Mouse (Mus musculus): ENCODE results near the gene Gyg. TPM values are rescaled to one million over a fixed set of nuclear protein-coding genes. Genes with fewer than 3 reads are reported as not detected.

Gyg gene
- 21.6 and 24.6 TPM in 2 replicates for polyA plus RNA-seq (2012; rRNA removed)

- H3K36me3 ChIP-seq (ENCODE audit: control insufficient read depth, insufficient read depth, low read length), result no peaks in the 10 kb centered on the region; the same call in none of the 2 replicates
- under 1% methylated on average over 73 of the region's 73 CpGs for WGBS
- TF ChIP-seq CTCF (IDR thresholded peaks at IDR 0.05; ENCODE audit: borderline replicate concordance, control insufficient read depth, extremely low read depth, insufficient read depth, low read length, poor library complexity) (peak; percentile 52; the same call in 1 of the 2 replicates), POLR2A (IDR thresholded peaks at IDR 0.05; ENCODE audit: control insufficient read depth, extremely low read depth, insufficient read depth, low read length, poor library complexity) (peak; percentile 31; the same call in 1 of the 2 replicates)
- 0 out of 2 replicates have a peak, but pooled peaks cover 2% of the 10 kb centered on the region for H3K4me1 ChIP-seq (replicated peaks; ENCODE audit: control insufficient read depth, insufficient read depth, low read length)
- DNase-seq, result peak; percentile 79
- peak within 1 kb of the TSS; percentile 40 for H3K27ac ChIP-seq (ENCODE audit: control insufficient read depth, insufficient read depth, low read length)
- H3K27me3 ChIP-seq (ENCODE audit: control insufficient read depth, insufficient read depth, low read length), result no peaks in the 10 kb centered on the region
- H3K4me3 ChIP-seq (ENCODE audit: control insufficient read depth, insufficient read depth, low read length), result peak within 1 kb of the TSS; percentile 82
Measured at GRCm38 (mm10) chr3:20154531-20155367, at the start of gene Gyg. Gene Gyg, minus strand, starts transcription at chr3:20155317.

- TF ChIP-seq POLR2A (IDR thresholded peaks at IDR 0.05; ENCODE audit: control insufficient read depth, extremely low read depth, insufficient read depth, low read length, poor library complexity), result no peak
- no peak for TF ChIP-seq CTCF (IDR thresholded peaks at IDR 0.05; ENCODE audit: borderline replicate concordance, control insufficient read depth, extremely low read depth, insufficient read depth, low read length, poor library complexity)
- peak; percentile 49 for DNase-seq
- Histone ChIP-seq H3K27ac (ENCODE audit: control insufficient read depth, insufficient read depth, low read length) (no peak overlapping the region), H3K4me3 (ENCODE audit: control insufficient read depth, insufficient read depth, low read length) (no peak overlapping the region), H3K36me3 (ENCODE audit: control insufficient read depth, insufficient read depth, low read length) (no peaks in the 10 kb centered on the region), H3K4me1 (replicated peaks; ENCODE audit: control insufficient read depth, insufficient read depth, low read length) (no peaks in the 10 kb centered on the region), H3K27me3 (ENCODE audit: control insufficient read depth, insufficient read depth, low read length) (no peaks in the 10 kb centered on the region)
- 31% methylated on average over 6 of the region's 6 CpGs for WGBS
Measured at GRCm38 (mm10) chr3:20198869-20199268, 43.8 kb upstream of the Gyg start.

GRCm38 (mm10) chr3:20197878-20198277 lies 42.8 kb upstream of the Gyg start:
- TF ChIP-seq CTCF (IDR thresholded peaks at IDR 0.05; ENCODE audit: borderline replicate concordance, control insufficient read depth, extremely low read depth, insufficient read depth, low read length, poor library complexity), result no peak
- no peak for TF ChIP-seq POLR2A (IDR thresholded peaks at IDR 0.05; ENCODE audit: control insufficient read depth, extremely low read depth, insufficient read depth, low read length, poor library complexity)
- Histone ChIP-seq H3K36me3 (ENCODE audit: control insufficient read depth, insufficient read depth, low read length) (no peaks in the 10 kb centered on the region), H3K4me1 (replicated peaks; ENCODE audit: control insufficient read depth, insufficient read depth, low read length) (no peaks in the 10 kb centered on the region), H3K4me3 (ENCODE audit: control insufficient read depth, insufficient read depth, low read length) (no peak overlapping the region), H3K27ac (ENCODE audit: control insufficient read depth, insufficient read depth, low read length) (no peak overlapping the region), H3K27me3 (ENCODE audit: control insufficient read depth, insufficient read depth, low read length) (no peaks in the 10 kb centered on the region)
- no peak for DNase-seq
- WGBS, result 41% methylated on average over 10 of the region's 10 CpGs

- no peak overlapping the region for H3K4me3 ChIP-seq (ENCODE audit: control insufficient read depth, insufficient read depth, low read length)
- H3K36me3 ChIP-seq (ENCODE audit: control insufficient read depth, insufficient read depth, low read length), result no peaks in the 10 kb centered on the region
- no peaks in the 10 kb centered on the region for H3K4me1 ChIP-seq (replicated peaks; ENCODE audit: control insufficient read depth, insufficient read depth, low read length)
- WGBS, result 66% methylated on average over 5 of the region's 5 CpGs
- H3K27me3 ChIP-seq (ENCODE audit: control insufficient read depth, insufficient read depth, low read length), result no peaks in the 10 kb centered on the region
- no peak for DNase-seq
- no peak for TF ChIP-seq CTCF (IDR thresholded peaks at IDR 0.05; ENCODE audit: borderline replicate concordance, control insufficient read depth, extremely low read depth, insufficient read depth, low read length, poor library complexity)
- TF ChIP-seq POLR2A (IDR thresholded peaks at IDR 0.05; ENCODE audit: control insufficient read depth, extremely low read depth, insufficient read depth, low read length, poor library complexity), result no peak
- H3K27ac ChIP-seq (ENCODE audit: control insufficient read depth, insufficient read depth, low read length), result no peak overlapping the region
Measured at GRCm38 (mm10) chr3:20188976-20189675, 34.0 kb upstream of the Gyg start.

GRCm38 (mm10) chr3:20172394-20172793 lies 17.3 kb upstream of the Gyg start:
- 94% methylated on average over 6 of the region's 6 CpGs for WGBS
- H3K27me3 ChIP-seq (ENCODE audit: control insufficient read depth, insufficient read depth, low read length), result no peaks in the 10 kb centered on the region

GRCm38 (mm10) chr3:20167487-20167886 lies 12.4 kb upstream of the Gyg start:
- no peak overlapping the region for H3K27ac ChIP-seq (ENCODE audit: control insufficient read depth, insufficient read depth, low read length)
- no peak for TF ChIP-seq CTCF (IDR thresholded peaks at IDR 0.05; ENCODE audit: borderline replicate concordance, control insufficient read depth, extremely low read depth, insufficient read depth, low read length, poor library complexity)
- no peak for TF ChIP-seq POLR2A (IDR thresholded peaks at IDR 0.05; ENCODE audit: control insufficient read depth, extremely low read depth, insufficient read depth, low read length, poor library complexity)

More at GRCm38 (mm10) chr3:20172394-20172793, 17.3 kb upstream of the Gyg start:
- no peaks in the 10 kb centered on the region for H3K36me3 ChIP-seq (ENCODE audit: control insufficient read depth, insufficient read depth, low read length)
- no peak overlapping the region for H3K4me3 ChIP-seq (ENCODE audit: control insufficient read depth, insufficient read depth, low read length)
- H3K4me1 ChIP-seq (replicated peaks; ENCODE audit: control insufficient read depth, insufficient read depth, low read length), result no peaks in the 10 kb centered on the region
- TF ChIP-seq POLR2A (IDR thresholded peaks at IDR 0.05; ENCODE audit: control insufficient read depth, extremely low read depth, insufficient read depth, low read length, poor library complexity) (no peak), CTCF (IDR thresholded peaks at IDR 0.05; ENCODE audit: borderline replicate concordance, control insufficient read depth, extremely low read depth, insufficient read depth, low read length, poor library complexity) (no peak)
- no peak for DNase-seq
- H3K27ac ChIP-seq (ENCODE audit: control insufficient read depth, insufficient read depth, low read length), result no peak overlapping the region

More at GRCm38 (mm10) chr3:20167487-20167886, 12.4 kb upstream of the Gyg start:
- no peaks in the 10 kb centered on the region for H3K36me3 ChIP-seq (ENCODE audit: control insufficient read depth, insufficient read depth, low read length)
- H3K4me3 ChIP-seq (ENCODE audit: control insufficient read depth, insufficient read depth, low read length), result no peak overlapping the region
- no peak for DNase-seq
- H3K27me3 ChIP-seq (ENCODE audit: control insufficient read depth, insufficient read depth, low read length), result no peaks in the 10 kb centered on the region
- 98% methylated on average over 1 of the region's 1 CpGs for WGBS
- H3K4me1 ChIP-seq (replicated peaks; ENCODE audit: control insufficient read depth, insufficient read depth, low read length), result no peaks in the 10 kb centered on the region

Measured in thymus, adult 2 months (tissue).